Mouse (Mus musculus) gastrocnemius, postnatal 14 days (tissue): ENCODE results near the gene Cenpm. TPM values are rescaled to one million over a fixed set of nuclear protein-coding genes. Genes with fewer than 3 reads are reported as not detected.

ENCODE experiments used
- DNase-seq: peaks from one replicate; pipeline ENCODE4 v3.0.0; 2021; ENCODE audit warnings: mixed read lengths
- intact Hi-C: fragments of 180-260 bp; cut with DNase I; formaldehyde crosslinking; loops from one replicate; pipeline ENCODE4 v1.15.1; 2025; ENCODE audit warnings: low total_unique reads
- total RNA-seq, 2 experiments: library from RNA; stranded (reverse); gene quantifications; 2 replicates each; pipeline ENCODE4 v1.2.3; 2021

The Cenpm gene
- total RNA-seq, 2 experiments from 2014 or later = 1.8 to 2.6 TPM

GRCm38 (mm10) chr15:82218778-82219666 is 25.5 kb downstream of the Cenpm start:
- peak; percentile 17 for DNase-seq
- intact Hi-C loops = no loop called here

DNA sequence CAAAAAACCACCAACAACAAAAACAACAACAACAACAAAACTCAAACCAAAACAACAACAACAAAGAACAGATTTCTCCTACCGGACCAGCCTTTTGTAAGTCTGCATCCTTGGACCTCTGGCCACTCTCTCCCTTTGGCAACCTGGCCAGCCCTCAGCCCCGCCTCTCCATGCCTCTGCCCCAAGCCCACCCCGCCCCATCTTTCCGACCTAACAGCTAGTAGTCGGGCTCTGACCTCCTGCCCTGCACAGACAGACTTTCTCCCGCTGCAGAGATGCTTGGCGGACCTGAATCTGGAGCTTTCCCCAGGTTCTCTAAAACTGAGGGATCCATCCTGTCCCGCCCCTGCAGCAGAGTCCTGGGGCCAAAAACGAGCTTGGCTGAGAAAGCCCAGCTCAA is 26.6 kb downstream of the Cenpm start:
- peak; percentile 3 for DNase-seq
- intact Hi-C loops = no loop called here

GRCm38 (mm10) chr15:82217039-82217438 is 27.5 kb downstream of the Cenpm start:
- peak; percentile 2 for DNase-seq
- intact Hi-C loops = no loop called here

GRCm38 (mm10) chr15:82216142-82216827 is 28.3 kb downstream of the Cenpm start:
- intact Hi-C loops = no loop called here
- DNase-seq = peak; percentile 2

DNA sequence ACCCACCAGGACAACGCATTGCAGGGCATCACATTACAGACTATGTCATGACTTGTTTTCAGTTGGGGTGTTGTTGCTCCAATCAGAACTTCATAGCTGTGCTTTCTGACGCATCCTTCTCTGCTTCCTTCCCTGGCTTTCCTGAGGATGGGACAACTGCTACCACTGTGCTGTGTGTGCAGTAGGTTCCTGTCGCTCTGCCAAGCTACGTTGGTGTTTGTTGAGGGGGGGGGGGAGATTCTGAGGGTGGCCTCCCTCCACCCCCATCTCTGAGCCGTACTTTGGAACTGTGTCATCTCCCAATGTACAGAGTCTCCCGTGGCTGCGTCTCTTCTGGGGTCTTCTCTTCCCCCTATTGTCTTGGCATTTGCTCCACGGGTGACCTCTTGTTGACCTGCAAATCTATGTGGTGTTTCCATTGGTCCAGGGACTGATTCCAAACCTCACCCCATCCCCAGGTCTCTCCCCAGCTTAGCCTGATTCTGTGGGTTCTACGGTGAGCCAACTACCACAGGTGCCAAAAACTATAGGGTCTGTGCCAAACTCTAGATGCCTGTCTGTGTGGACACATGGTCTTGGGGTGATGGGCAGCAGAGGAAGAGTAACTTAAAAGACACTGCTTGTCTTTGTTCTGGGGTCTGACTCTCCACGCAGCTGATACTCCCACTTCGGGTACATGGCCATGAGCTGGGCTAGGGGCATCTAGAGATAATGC is 29.1 kb downstream of the Cenpm start:
- intact Hi-C loops = no loop called here
- DNase-seq = no peak

DNA sequence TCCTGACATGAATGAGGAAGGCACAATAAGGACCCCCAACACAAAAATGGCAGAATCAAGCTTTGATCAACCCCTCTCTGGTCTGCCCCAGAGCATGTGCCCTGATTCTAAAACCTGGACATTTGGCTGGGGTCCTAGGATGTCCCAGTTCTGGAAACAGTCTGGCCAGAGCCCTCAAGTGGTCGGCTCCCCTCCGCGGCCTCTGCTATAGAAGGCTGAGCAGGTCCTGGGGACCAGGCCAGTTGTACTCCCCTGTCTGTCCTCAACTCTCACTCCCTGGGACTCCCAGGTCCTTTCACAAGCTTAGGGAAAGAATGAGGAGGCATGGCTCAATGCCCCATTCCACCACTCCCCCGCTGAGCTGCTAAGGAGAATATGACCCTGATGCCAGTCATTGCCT is 31.3 kb downstream of the Cenpm start:
- intact Hi-C loops = no loop called here
- DNase-seq = no peak

DNA sequence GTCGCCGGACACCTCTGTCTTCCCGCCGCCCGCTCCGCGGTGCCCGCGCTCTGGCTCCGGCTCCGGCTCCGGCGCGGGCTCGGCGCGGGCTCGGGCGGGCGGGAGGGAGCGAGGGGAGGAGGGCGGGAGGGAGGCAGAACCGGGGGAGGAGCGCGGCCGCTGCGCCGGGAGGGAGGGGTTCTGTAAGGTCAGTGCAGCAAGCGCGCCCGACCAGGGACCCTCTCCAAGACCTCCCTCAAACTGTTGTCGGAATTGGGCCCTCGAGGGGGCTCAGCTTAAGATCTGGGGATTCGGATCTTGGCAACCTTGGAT is 31.8 kb downstream of the Cenpm start, which contains the start of gene Shisa8:
Gene Shisa8, minus strand, starts transcription at position 64 of the 312 bp plus-strand sequence.
- no peak for DNase-seq
- intact Hi-C loops = no loop called here

GRCm38 (mm10) chr15:82211911-82212751 is 32.4 kb downstream of the Cenpm start:
- no peak for DNase-seq

DNA sequence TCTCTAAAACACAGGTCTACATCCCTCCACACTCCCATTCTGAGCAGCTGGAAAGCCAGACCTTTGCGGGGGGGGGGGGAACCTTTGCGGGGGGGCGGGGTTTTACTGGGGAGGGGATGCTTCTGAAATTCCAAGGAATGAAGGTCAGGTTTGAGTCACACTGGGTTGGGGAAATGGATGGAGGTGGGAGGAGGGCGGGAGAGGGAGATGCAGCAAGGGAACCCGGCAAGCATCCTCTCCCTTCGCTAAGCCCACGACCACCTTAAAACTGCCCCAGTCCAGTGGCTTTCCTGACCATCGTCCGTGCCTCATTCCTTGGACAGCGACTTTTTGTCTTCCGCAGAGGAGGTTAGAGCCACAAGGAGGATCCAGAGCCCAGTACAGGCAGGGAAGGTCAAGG is 33.3 kb downstream of the Cenpm start:
- intact Hi-C loops = no loop called here
- no peak for DNase-seq

More at GRCm38 (mm10) chr15:82211911-82212751, 32.4 kb downstream of the Cenpm start:
- intact Hi-C loops = no loop called here

- DNase-seq = no peak
- intact Hi-C loops = no loop called here
Measured at GRCm38 (mm10) chr15:82210801-82211200, 33.7 kb downstream of the Cenpm start.

DNA sequence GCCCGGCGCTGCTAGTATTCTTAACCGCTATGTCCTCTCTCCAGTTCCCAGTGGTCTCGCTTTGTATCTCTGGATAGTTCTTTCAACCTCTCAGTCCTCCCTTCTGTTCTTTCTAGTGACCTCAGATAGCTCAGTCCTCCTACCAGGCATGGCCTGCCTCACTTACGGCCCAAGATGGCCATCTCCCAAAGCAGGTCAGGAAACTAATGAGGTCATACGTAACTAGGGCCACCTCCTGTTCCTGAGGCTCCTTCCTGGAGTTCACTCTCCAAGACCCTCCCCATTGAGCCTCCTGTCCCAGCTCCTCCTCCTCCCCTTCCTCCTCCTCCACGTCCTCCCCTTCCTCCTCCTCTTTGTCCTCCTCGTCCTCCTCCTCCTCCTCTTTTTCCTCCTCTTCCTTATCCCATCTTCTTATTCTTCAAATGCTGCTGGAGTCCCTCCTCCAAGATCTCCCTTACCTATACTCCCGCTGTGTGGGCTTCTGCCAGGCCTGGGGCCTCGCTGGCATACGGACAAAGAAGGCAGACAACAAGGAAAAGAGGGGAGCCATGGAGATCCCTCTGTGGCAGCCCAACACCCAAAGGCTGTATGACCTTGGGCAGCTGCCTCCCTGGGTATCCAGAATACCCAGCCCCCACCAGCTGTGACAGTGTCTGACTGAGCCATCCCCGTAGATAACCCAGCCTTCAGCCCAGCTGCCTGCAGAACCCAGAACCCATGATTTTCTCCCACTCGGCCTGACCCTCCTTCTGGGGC is 35.1 kb downstream of the Cenpm start:
- intact Hi-C loops = no loop called here

DNA sequence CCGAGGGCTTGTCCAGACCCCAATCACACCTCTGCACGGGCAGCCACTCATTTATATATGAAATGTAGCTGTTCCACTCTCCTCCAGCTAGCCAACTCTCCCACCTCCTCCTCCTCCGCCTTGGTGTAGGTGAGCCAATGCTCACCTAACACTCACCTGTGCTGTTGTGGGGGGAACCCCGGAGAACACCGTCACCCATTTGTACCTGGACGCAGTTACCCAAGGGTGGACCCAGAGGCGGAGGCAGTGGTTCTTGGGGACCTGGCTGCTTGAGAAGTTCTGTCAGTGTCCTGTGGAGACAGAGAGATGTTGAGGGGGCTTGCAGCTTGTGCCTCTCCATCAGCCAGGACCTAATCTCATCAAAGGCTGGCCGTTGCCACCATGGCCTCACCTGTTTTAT is 36.2 kb downstream of the Cenpm start:
- intact Hi-C loops = no loop called here
- no peak for DNase-seq

More for the DNA sequence above, 35.1 kb downstream of the Cenpm start:
- no peak for DNase-seq

DNA sequence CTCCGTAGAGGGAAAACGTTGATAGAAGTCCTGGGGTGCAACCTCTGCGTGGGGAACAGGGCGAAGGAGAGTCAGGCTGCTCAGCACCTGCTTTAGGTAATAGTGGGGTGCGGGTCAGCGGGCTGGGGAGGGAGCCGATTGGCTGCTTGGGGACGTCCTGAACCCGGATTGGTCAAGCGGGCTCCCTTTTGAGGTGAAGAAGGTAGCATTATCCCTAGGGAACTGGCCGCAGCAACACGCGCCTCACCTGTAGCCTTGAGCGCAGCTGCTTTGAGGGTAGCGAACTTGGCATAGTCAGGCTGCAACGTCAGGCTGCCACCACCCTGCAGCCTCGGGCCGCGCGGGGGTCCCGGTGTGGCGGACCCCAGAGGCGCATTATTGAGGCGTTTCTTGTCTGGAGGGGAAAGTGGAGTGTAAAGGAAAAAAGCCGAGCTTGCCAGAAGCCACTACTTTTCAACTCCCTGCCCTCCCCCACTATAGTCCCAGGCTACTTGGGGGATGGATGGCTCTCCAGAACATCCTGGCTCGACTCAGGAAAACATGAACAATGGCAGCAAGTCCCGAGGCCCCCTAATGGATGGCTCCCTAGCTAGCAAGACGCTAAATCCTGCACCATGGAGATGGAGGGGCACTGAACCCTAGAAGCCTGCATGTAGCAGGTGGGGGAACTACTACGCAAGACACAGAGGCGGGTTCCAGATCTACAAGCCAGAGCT is 36.9 kb downstream of the Cenpm start:
- intact Hi-C loops = no loop called here

GRCm38 (mm10) chr15:82207105-82207459 is 37.5 kb downstream of the Cenpm start:
- DNase-seq = no peak
- intact Hi-C loops = no loop called here

More for the DNA sequence above, 36.9 kb downstream of the Cenpm start:
- DNase-seq = no peak

DNA sequence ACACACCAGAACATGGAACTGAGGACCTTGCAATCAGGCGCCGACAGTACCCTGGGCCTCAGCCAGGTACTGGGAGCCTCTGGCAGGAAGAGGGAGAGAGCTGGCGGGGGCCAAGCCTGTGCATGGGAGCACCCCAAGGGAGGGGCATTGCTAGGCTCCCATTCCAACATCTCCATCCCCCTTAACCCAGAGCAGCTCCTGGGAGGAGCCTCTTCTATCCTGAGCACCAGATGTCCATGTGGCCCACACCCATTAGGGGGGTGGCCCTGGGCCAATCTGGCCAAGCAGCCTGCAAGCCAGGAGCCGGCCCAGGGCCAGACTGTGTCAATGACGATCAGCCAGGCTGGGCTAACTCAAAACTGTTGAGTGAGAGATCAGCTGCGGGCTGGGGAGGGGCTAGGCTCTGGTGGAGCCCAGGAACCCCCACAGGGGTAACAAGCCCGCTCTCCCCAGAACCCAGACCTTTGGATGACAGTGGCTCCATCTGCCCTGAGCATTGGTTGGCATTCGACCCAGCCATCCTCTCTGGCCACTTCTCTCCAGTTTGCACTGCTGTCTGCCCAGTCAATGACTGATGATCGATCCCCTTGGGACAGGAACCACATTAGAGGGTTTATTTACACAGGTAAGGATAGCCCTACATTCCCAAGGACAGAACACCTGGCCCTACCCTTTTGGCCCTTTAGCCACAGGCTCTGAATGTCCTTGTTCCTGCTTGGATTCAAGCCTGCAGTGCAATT is 38.0 kb downstream of the Cenpm start:
- peak; percentile 92 for DNase-seq
- intact Hi-C loops = no loop called here

GRCm38 (mm10) chr15:82204680-82205371 is 39.7 kb downstream of the Cenpm start:
- no peak for DNase-seq
- intact Hi-C loops = no loop called here
